Mouse (Mus musculus) hindbrain, embryonic 13.5 days (tissue): ENCODE measurements around the gene Fcer1a. TPM values are rescaled to one million over a fixed set of nuclear protein-coding genes. Genes with fewer than 3 reads are reported as not detected.
"Not testable (repeated sequence)": the region's sequence is repeated elsewhere in the genome, so short reads cannot be mapped to it uniquely, and the experiment has no call there.

Experiments
- ATAC-seq: fragments of 200-750 bp; cut with Nextera tagmentation; 2 replicates; pipeline ENCODE4 v1.8.0; 2017; ENCODE audit warnings: moderate TSS enrichment; ENCODE audit not compliant: low FRiP score
- H3K27ac ChIP-seq: fragments of 300-500 bp; sonication (generic); 2 replicates; pipeline ENCODE4 v1.5.1; 2015; ENCODE audit warnings: inconsistent platforms, mild to moderate bottlenecking, moderate library complexity
- H3K27me3 ChIP-seq: fragments of 300-500 bp; sonication (generic); 2 replicates; pipeline ENCODE4 v1.6.1; 2015; ENCODE audit warnings: mild to moderate bottlenecking, inconsistent platforms
- H3K36me3 ChIP-seq: fragments of 300-500 bp; sonication (generic); 2 replicates; pipeline ENCODE4 v1.6.1; 2015; ENCODE audit warnings: mild to moderate bottlenecking, inconsistent platforms
- H3K4me1 ChIP-seq: fragments of 300-500 bp; sonication (generic); replicated peaks from 2 replicates; pipeline ENCODE4 v1.6.1; 2015; ENCODE audit warnings: inconsistent platforms
- H3K4me2 ChIP-seq: fragments of 300-500 bp; sonication (generic); 2 replicates; pipeline ENCODE4 v1.6.1; 2015; ENCODE audit warnings: inconsistent platforms, mild to moderate bottlenecking, moderate library complexity
- H3K4me3 ChIP-seq: fragments of 300-500 bp; sonication (generic); 2 replicates; pipeline ENCODE4 v1.5.1; 2015; ENCODE audit warnings: mild to moderate bottlenecking, inconsistent platforms
- H3K9ac ChIP-seq: fragments of 300-500 bp; sonication (generic); 2 replicates; pipeline ENCODE4 v1.6.1; 2015; ENCODE audit warnings: mild to moderate bottlenecking, inconsistent platforms
- H3K9me3 ChIP-seq: fragments of 300-500 bp; sonication (generic); 2 replicates; pipeline ENCODE4 v1.6.1; 2016; ENCODE audit warnings: inconsistent platforms
- WGBS: fragments of 180-500 bp; shearing (Covaris S2); methylation state at CpG from one replicate; pipeline ENCODE4 v1.1.7; 2015; 5-methylcytosine and 5-hydroxymethylcytosine counted together
- polyA plus RNA-seq: library from polyadenylated mRNA; unstranded; fragments of >200 nt; fragmentation: Nextera tagmentation; extraction: Ambion mirVana; gene quantifications from 2 replicates; pipeline ENCODE4 v1.2.1, GENCODE M21; 2015

Gene Fcer1a
- polyA plus RNA-seq, result not detected in 2 replicates

DNA sequence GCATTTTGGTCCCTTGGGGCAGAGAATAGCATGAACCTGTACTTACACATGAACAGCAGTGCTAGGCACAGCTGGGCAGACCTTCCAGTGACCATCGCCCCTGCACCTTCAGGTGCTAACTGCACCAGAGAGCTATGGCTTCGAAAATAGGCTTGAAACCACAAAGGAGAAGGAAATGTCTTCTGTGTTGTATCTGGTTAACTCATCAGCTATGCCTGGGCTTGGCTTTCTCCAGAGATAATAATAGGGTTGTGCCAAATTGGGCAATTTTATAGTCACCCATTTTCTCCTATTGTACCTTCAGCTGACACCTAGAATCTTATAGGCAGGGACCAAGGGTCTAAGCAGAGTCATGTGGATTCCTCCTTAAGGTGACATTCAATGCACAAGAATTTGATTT lies at the start of gene Fcer1a:
TSS of gene Fcer1a (minus strand) at position 134 of the 400 bp plus-strand sequence.
- Histone ChIP-seq H3K27ac (no peak within 1 kb of the TSS), H3K4me1 (no peaks in the 10 kb centered on the region), H3K36me3 (no peaks in the 10 kb centered on the region), H3K9ac (no peak within 1 kb of the TSS), H3K27me3 (no peaks in the 10 kb centered on the region), H3K4me2 (no peak within 1 kb of the TSS), H3K9me3 (no peaks in the 10 kb centered on the region), H3K4me3 (no peak within 1 kb of the TSS)
- ATAC-seq, result no peak
- 81% methylated on average over 2 of the region's 2 CpGs for WGBS

DNA sequence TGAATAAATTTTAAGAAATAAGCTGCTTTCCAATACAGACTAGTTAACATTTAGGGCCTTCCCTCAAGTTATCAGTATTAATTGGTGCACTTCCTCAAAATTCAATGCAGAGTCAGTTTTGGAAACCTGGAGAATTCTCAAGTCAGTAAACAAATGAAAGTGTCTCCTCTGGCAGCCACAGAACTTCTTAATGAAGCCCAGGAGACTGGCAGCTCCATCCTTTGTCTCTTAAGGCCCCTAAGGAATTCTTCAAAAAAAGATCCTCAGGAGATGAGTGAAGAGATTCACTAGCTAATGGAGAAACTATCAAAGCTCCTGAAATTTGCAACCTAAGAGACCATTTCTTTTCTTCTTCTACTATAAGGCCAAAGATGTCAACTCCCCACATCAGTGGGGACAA lies 38.7 kb upstream of the Fcer1a start, which contains the start of gene Olfr418:
TSS of gene Olfr418 (plus strand) at position 301 of the 400 bp plus-strand sequence.
- ATAC-seq, result no peak
- Histone ChIP-seq H3K4me3 (no peak within 1 kb of the TSS), H3K4me2 (no peak within 1 kb of the TSS), H3K27ac (no peak within 1 kb of the TSS), H3K9ac (no peak within 1 kb of the TSS), H3K9me3 (no peaks in the 10 kb centered on the region), H3K27me3 (no peaks in the 10 kb centered on the region), H3K36me3 (no peaks in the 10 kb centered on the region), H3K4me1 (no peaks in the 10 kb centered on the region)

DNA sequence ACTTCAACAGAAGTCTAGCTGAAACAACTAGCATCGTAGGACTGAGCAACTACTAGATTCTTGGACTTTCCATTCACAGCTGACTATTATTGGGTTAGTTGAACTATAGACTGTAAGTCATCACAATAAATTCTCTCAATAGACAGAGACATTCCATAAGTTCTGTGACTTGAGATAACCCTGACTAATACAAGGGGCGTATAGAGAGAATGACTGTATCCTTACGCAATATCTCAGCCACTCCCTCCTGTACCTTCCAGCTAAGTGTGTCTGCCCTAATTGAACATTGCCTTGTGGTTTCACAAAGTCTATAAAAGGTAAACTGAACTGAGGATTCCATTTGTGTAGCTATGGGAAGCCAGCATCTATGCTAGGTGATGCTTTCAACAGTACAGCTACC lies 22.9 kb upstream of the Fcer1a start:
- ATAC-seq, result no peak
- no peaks in the 10 kb centered on the region for H3K4me1 ChIP-seq
- H3K9ac ChIP-seq, result no peak overlapping the region
- H3K4me3 ChIP-seq, result no peak overlapping the region
- H3K27ac ChIP-seq, result no peak overlapping the region
- no peaks in the 10 kb centered on the region for H3K9me3 ChIP-seq
- H3K27me3 ChIP-seq, result no peaks in the 10 kb centered on the region
- no peaks in the 10 kb centered on the region for H3K36me3 ChIP-seq
- 95% methylated on average over 3 of the region's 3 CpGs for WGBS
- no peak overlapping the region for H3K4me2 ChIP-seq

GRCm38 (mm10) chr1:173237004-173237403 lies 10.0 kb upstream of the Fcer1a start:
- WGBS, result 87% methylated on average over 1 of the region's 1 CpGs

DNA sequence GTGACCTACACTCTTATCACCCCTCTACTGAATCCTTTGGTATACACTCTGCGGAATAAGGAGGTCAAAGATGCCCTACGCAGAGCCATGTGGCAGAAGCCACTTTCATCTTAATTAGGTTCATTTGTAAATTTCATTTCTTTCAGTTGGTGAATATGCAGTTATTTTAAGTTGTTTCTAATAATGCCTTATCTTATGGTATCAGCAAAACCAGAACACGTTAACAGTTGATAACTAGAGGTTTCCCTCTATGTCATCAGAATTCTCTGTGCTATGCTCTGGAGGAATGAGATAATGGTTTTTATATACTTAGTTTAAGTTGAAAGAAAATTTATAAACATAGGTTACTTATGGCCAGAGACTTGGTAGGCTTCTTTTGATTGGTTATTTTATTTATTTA lies 10.5 kb downstream of the Fcer1a start:
- Histone ChIP-seq H3K9ac (no peak overlapping the region), H3K4me2 (no peak overlapping the region), H3K27ac (no peak overlapping the region), H3K27me3 (no peaks in the 10 kb centered on the region), H3K36me3 (no peaks in the 10 kb centered on the region), H3K9me3 (no peaks in the 10 kb centered on the region), H3K4me1 (no peaks in the 10 kb centered on the region), H3K4me3 (no peak overlapping the region)
- 91% methylated on average over 3 of the region's 3 CpGs for WGBS
- no peak for ATAC-seq

More at GRCm38 (mm10) chr1:173237004-173237403, 10.0 kb upstream of the Fcer1a start:
- H3K27ac ChIP-seq, H3K9ac ChIP-seq, H3K27me3 ChIP-seq, H3K4me1 ChIP-seq, H3K4me2 ChIP-seq, H3K9me3 ChIP-seq, H3K4me3 ChIP-seq, ATAC-seq, H3K36me3 ChIP-seq: not testable (repeated sequence)

GRCm38 (mm10) chr1:173212092-173212491 lies 14.9 kb downstream of the Fcer1a start, which contains the start of gene Olfr1404:
TSS of gene Olfr1404 (plus strand) at chr1:173212392.
- no peak within 1 kb of the TSS for H3K4me3 ChIP-seq
- H3K27me3 ChIP-seq, result no peaks in the 10 kb centered on the region
- no peak within 1 kb of the TSS for H3K4me2 ChIP-seq
- H3K36me3 ChIP-seq, result no peaks in the 10 kb centered on the region
- WGBS, result 81% methylated on average over 5 of the region's 5 CpGs
- no peak for ATAC-seq
- H3K4me1 ChIP-seq, result no peaks in the 10 kb centered on the region
- H3K9ac ChIP-seq, result no peak within 1 kb of the TSS
- no peak within 1 kb of the TSS for H3K27ac ChIP-seq
- no peaks in the 10 kb centered on the region for H3K9me3 ChIP-seq

DNA sequence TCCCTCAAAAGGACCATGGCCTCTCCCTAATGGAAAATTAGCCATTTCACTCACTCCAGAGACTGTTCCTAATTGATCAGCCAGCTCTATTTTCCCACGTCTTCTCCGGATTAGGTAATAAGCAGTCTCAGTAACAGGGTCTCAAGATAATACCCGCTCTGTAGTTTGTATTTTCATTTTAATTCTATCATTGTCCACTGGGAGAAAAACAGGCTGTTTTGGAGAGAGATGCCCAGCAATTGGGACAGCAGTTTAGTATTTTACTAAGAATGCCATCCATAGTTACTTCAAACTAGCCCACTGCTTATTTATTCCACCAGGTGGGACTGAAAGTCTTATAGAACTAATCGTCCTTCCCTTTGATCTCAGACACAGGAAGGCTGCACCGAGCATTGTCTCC lies 29.5 kb downstream of the Fcer1a start, which contains the start of gene Olfr218:
TSS of gene Olfr218 (plus strand) at position 301 of the 400 bp plus-strand sequence.
- Histone ChIP-seq H3K36me3 (no peaks in the 10 kb centered on the region), H3K27me3 (no peaks in the 10 kb centered on the region), H3K4me1 (no peaks in the 10 kb centered on the region), H3K9ac (no peak within 1 kb of the TSS), H3K4me2 (no peak within 1 kb of the TSS), H3K27ac (no peak within 1 kb of the TSS), H3K4me3 (no peak within 1 kb of the TSS), H3K9me3 (no peaks in the 10 kb centered on the region)
- ATAC-seq, result no peak
- 75% methylated on average over 5 of the region's 5 CpGs for WGBS

- WGBS, result 91% methylated on average over 2 of the region's 2 CpGs
- H3K9ac ChIP-seq, result no peak overlapping the region
- H3K36me3 ChIP-seq, result no peaks in the 10 kb centered on the region
- ATAC-seq, result no peak
- H3K27ac ChIP-seq, result no peak overlapping the region
- H3K4me1 ChIP-seq, result no peaks in the 10 kb centered on the region
- H3K9me3 ChIP-seq, result no peaks in the 10 kb centered on the region
- no peaks in the 10 kb centered on the region for H3K27me3 ChIP-seq
- no peak overlapping the region for H3K4me2 ChIP-seq
- no peak overlapping the region for H3K4me3 ChIP-seq
Observed at GRCm38 (mm10) chr1:173196359-173196758, 30.7 kb downstream of the Fcer1a start.

DNA sequence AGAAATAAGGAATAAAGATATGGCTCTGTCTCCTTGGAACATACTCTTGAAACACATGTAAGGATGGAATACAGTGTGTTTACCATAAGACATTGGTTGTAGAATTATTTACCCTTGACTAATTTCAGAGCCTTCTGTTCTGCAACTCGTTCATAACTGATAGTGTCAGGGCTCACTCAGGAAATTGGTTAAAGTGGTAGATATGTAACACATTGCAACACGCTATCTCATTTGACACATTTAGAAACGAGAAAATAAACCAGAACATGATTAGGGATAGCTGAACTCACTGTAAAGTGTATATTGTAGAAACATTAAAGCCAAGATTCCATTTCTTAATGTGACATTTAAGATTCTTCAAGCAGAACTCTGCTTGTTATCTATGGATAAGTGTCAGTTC lies 35.0 kb downstream of the Fcer1a start:
- Histone ChIP-seq H3K4me1 (no peaks in the 10 kb centered on the region), H3K4me2 (no peak overlapping the region), H3K9ac (no peak overlapping the region), H3K36me3 (no peaks in the 10 kb centered on the region), H3K9me3 (no peaks in the 10 kb centered on the region), H3K27me3 (no peaks in the 10 kb centered on the region), H3K4me3 (no peak overlapping the region), H3K27ac (no peak overlapping the region)
- 82% methylated on average over 3 of the region's 3 CpGs for WGBS
- no peak for ATAC-seq

DNA sequence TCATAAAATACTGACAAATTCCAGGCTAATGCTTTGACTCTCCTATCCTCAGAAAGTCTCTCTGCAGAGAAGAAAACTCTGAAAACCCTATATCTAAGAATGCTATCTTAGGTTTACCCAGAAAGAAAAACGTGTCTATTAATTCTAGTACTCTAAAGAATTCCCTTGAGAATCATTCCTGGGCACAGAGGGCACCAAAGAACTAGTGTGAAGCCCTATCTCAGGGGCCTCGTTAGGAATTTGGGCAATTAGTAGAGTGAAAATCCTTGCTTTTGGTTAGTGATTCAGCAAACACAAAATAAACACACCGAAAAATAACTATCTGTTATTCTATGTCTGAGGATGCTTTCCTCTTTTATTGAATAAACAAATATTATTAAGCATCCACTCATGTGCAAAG lies 36.5 kb downstream of the Fcer1a start, which contains the start of gene Olfr1406:
TSS of gene Olfr1406 (minus strand) at position 101 of the 400 bp plus-strand sequence.
- H3K9ac ChIP-seq, result no peak within 1 kb of the TSS
- H3K4me2 ChIP-seq, result no peak within 1 kb of the TSS
- no peaks in the 10 kb centered on the region for H3K36me3 ChIP-seq
- 73% methylated on average over 3 of the region's 3 CpGs for WGBS
- H3K27me3 ChIP-seq, result no peaks in the 10 kb centered on the region
- no peak within 1 kb of the TSS for H3K27ac ChIP-seq
- H3K4me3 ChIP-seq, result no peak within 1 kb of the TSS
- no peak for ATAC-seq
- no peaks in the 10 kb centered on the region for H3K4me1 ChIP-seq
- no peaks in the 10 kb centered on the region for H3K9me3 ChIP-seq

DNA sequence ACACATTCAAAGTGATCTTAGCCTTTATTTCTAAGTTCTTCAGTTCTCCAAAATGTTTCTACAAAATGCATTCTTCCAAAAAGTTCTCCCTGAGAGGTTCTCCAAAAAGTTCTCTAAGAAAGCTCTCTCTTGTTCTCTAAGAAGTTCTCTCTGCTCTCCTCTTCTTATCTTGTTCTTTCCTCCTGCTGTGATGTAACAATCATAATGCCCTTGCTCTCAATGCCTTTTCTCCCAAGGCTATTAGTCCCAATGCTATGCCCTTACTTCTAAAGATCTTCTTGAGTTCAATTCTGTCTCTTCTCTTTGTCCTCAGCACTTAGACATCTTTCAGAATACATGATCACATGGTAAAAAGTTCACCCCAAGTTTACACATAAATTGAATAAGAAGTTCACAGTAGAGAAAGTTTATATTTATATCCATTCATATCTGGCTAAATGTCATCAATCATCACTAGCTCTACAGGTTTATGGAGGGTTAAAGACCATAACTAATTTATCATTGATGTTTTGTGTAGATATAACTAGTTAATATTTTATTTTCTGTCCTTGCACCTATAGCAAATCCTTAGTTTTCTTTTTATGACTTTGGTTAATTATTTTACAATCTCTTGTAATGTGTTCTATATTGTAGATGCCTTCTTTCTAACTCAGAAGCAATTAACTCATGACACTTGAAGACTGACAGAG lies 52.7 kb downstream of the Fcer1a start:
- no peak for ATAC-seq

More for the DNA sequence above, 52.7 kb downstream of the Fcer1a start:
- H3K27ac ChIP-seq, result no peak overlapping the region
- H3K4me3 ChIP-seq, result no peak overlapping the region
- H3K9ac ChIP-seq, result no peak overlapping the region
- no peak overlapping the region for H3K4me2 ChIP-seq
- no peaks in the 10 kb centered on the region for H3K4me1 ChIP-seq
- no peaks in the 10 kb centered on the region for H3K27me3 ChIP-seq
- H3K9me3 ChIP-seq, result no peaks in the 10 kb centered on the region
- H3K36me3 ChIP-seq, result no peaks in the 10 kb centered on the region
